Mouse (Mus musculus): Measurements from ENCODE around the gene Cbarp. TPM values are rescaled to one million over a fixed set of nuclear protein-coding genes. Genes with fewer than 3 reads are reported as not detected.

Gene Cbarp
- polyA plus RNA-seq, 1 experiment from 2014 or later = 6.4 TPM

DNA sequence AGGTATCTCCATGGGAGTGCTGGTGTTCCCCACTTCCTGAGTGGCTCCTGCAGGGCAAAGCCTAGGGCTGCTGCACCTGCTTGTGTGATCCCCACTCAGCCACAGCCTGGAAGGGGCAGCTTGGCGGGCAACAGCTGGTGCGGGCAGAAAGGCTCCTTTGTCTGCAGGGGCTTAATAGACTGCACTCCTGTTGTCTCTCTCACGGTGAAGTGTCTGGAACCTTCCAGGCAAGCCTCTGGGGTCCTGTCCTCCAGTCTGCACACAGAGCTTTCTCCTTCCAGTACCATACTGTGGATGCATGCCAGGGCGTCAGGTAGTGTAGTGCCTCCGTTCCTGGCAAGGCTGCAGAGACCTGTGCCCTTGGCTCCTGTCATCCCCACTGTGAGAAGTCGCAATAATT, 22.1 kb downstream of the Cbarp start:
- H3K4me2 ChIP-seq (replicated peaks; ENCODE audit: low read depth, low read length) = peak overlapping the region; percentile 97

DNA sequence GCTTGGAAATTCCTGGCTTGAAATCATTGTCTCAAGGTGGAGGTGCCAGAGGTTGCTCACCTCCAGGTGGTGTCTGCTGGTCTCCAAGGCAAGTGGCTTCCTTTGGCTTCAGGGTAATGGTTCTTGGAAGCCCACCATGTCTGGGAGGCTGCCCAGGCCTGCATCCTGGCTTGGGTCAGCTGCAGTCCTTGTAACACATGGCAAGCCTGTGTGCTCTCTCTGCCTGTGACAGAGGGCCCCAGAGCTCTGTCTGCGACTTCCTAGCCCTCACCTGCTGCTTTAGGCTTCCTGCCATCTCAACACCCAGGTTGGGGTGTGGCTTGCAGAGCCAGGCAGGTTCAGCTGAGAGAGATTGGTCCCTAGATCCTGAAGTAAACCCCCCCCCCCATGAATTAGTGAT, 22.9 kb downstream of the Cbarp start:
- 50% methylated on average over 1 of the region's 1 CpGs for WGBS
- no peaks in the 10 kb centered on the region for H3K9me3 ChIP-seq (ENCODE audit: low read length)
- H3K9ac ChIP-seq (replicated peaks; ENCODE audit: low read length) = peak overlapping the region; percentile 95
- no peak for ATAC-seq (ENCODE audit: low FRiP score, low TSS enrichment)
- peaks cover 33% of the 10 kb centered on the region for H3K36me3 ChIP-seq (ENCODE audit: insufficient read depth, low read length)
- H3K4me3 ChIP-seq (ENCODE audit: low read length) = peak overlapping the region; percentile 90
- no peaks in the 10 kb centered on the region for H3K27me3 ChIP-seq (ENCODE audit: insufficient read depth, low read length)
- peaks cover 38% of the 10 kb centered on the region for H3K4me1 ChIP-seq (ENCODE audit: insufficient read depth, low read length)
- no peak overlapping the region for H3K27ac ChIP-seq (ENCODE audit: low read length)
- peak overlapping the region; percentile 97 for H3K4me2 ChIP-seq (replicated peaks; ENCODE audit: low read depth, low read length)

More for the DNA sequence above, 22.1 kb downstream of the Cbarp start:
- Histone ChIP-seq H3K4me1 (ENCODE audit: insufficient read depth, low read length) (peaks cover 38% of the 10 kb centered on the region), H3K27ac (ENCODE audit: low read length) (no peak overlapping the region), H3K36me3 (ENCODE audit: insufficient read depth, low read length) (peaks cover 33% of the 10 kb centered on the region), H3K9ac (replicated peaks; ENCODE audit: low read length) (peak overlapping the region; percentile 95; the same call in 1 of the 2 replicates), H3K27me3 (ENCODE audit: insufficient read depth, low read length) (no peaks in the 10 kb centered on the region), H3K4me3 (ENCODE audit: low read length) (0 out of 2 replicates have a peak overlapping the region, but pooled peaks have one; percentile 7), H3K9me3 (ENCODE audit: low read length) (no peaks in the 10 kb centered on the region)
- WGBS = 78% methylated on average over 6 of the region's 6 CpGs
- ATAC-seq (ENCODE audit: low FRiP score, low TSS enrichment) = no peak

DNA sequence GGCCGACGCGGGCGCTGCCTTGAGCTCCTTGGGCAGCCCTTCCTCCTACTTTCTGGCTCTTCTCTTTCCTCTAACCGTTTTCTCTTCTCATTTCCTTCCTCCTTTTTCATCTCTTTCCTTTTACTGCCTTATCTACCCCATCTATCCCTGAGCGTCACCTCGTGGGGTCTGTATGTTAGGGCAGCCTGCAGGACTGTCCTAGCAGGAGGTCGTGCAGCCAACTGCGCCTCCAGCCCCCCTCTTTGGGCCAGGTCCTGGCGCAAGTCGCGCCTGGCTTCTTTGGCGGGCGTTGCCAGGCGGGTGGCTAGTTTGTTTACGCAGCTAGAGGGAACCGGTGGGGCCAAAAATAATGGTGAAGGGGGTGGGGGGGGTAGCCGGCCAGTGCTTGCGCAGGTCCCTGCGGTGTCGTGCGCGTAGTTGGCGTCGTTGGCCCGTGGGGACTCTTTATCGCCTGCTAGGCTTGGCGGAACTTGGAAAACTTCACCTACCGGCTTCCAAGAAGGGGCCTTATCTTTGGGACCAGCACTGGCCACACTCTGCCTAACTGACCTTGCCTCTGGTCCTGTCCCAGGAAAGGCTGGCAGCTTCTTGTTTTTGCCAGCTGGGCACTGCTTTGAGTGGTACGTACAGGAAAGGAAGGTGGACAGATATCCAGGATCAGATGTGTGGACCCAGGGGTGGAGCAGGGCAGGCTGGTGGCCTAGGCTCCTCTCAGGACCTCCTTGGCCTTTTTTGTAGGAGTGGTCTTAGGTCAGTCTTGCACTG, 23.5 kb downstream of the Cbarp start:
- no peak for ATAC-seq (ENCODE audit: low FRiP score, low TSS enrichment)
- H3K9me3 ChIP-seq (ENCODE audit: low read length) = no peaks in the 10 kb centered on the region
- peak overlapping the region; percentile 95 for H3K9ac ChIP-seq (replicated peaks; ENCODE audit: low read length)
- H3K27ac ChIP-seq (ENCODE audit: low read length) = peak overlapping the region; percentile 27; the same call in 1 of the 2 replicates
- H3K36me3 ChIP-seq (ENCODE audit: insufficient read depth, low read length) = peaks cover 32% of the 10 kb centered on the region
- H3K27me3 ChIP-seq (ENCODE audit: insufficient read depth, low read length) = no peaks in the 10 kb centered on the region
- H3K4me3 ChIP-seq (ENCODE audit: low read length) = peak overlapping the region; percentile 90
- WGBS = 3% methylated on average over 30 of the region's 30 CpGs
- peaks cover 38% of the 10 kb centered on the region for H3K4me1 ChIP-seq (ENCODE audit: insufficient read depth, low read length)
- H3K4me2 ChIP-seq (replicated peaks; ENCODE audit: low read depth, low read length) = peak overlapping the region; percentile 97

DNA sequence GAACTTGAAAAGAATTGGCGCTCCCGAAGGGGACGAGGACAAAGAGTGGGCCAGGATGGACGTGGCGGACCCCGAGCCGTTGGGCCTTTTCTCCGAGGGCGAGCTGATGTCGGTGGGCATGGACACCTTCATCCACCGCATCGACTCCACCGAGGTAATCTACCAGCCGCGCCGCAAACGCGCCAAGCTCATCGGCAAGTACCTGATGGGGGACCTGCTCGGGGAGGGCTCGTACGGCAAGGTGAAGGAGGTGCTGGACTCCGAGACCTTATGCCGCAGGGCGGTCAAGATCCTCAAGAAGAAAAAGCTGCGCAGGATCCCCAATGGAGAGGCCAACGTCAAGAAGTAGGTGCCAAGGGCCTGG, 24.1 kb downstream of the Cbarp start:
- ATAC-seq (ENCODE audit: low FRiP score, low TSS enrichment) = no peak
- Histone ChIP-seq H3K4me2 (replicated peaks; ENCODE audit: low read depth, low read length) (peak overlapping the region; percentile 97), H3K9me3 (ENCODE audit: low read length) (no peaks in the 10 kb centered on the region), H3K4me3 (ENCODE audit: low read length) (peak overlapping the region; percentile 90), H3K27ac (ENCODE audit: low read length) (0 out of 2 replicates have a peak overlapping the region, but pooled peaks have one; percentile 2), H3K27me3 (ENCODE audit: insufficient read depth, low read length) (no peaks in the 10 kb centered on the region), H3K36me3 (ENCODE audit: insufficient read depth, low read length) (peaks cover 27% of the 10 kb centered on the region), H3K9ac (replicated peaks; ENCODE audit: low read length) (peak overlapping the region; percentile 95), H3K4me1 (ENCODE audit: insufficient read depth, low read length) (peaks cover 38% of the 10 kb centered on the region)
- WGBS = 0% methylated on average over 27 of the region's 27 CpGs

GRCm38 (mm10) chr10:80115944-80116335, 24.7 kb downstream of the Cbarp start:
- Histone ChIP-seq H3K4me1 (ENCODE audit: insufficient read depth, low read length) (peaks cover 38% of the 10 kb centered on the region), H3K4me3 (ENCODE audit: low read length) (peak overlapping the region; percentile 90), H3K9ac (replicated peaks; ENCODE audit: low read length) (peak overlapping the region; percentile 95), H3K27me3 (ENCODE audit: insufficient read depth, low read length) (no peaks in the 10 kb centered on the region), H3K9me3 (ENCODE audit: low read length) (no peaks in the 10 kb centered on the region), H3K36me3 (ENCODE audit: insufficient read depth, low read length) (peaks cover 21% of the 10 kb centered on the region; the same call in 1 of the 2 replicates), H3K4me2 (replicated peaks; ENCODE audit: low read depth, low read length) (peak overlapping the region; percentile 97), H3K27ac (ENCODE audit: low read length) (peak overlapping the region; percentile 82)
- WGBS = under 1% methylated on average over 62 of the region's 63 CpGs
- ATAC-seq (ENCODE audit: low FRiP score, low TSS enrichment) = no peak

GRCm38 (mm10) chr10:80115290-80115943, 25.2 kb downstream of the Cbarp start, which contains the start of gene Stk11:
Gene Stk11 (plus strand): TSS chr10:80115803.
- no peaks in the 10 kb centered on the region for H3K27me3 ChIP-seq (ENCODE audit: insufficient read depth, low read length)
- peak within 1 kb of the TSS; percentile 95 for H3K9ac ChIP-seq (replicated peaks; ENCODE audit: low read length)
- peaks cover 38% of the 10 kb centered on the region for H3K4me1 ChIP-seq (ENCODE audit: insufficient read depth, low read length)
- under 1% methylated on average over 70 of the region's 70 CpGs for WGBS
- ATAC-seq (ENCODE audit: low FRiP score, low TSS enrichment) = peak; percentile 99
- H3K4me3 ChIP-seq (ENCODE audit: low read length) = peak within 1 kb of the TSS; percentile 90
- H3K9me3 ChIP-seq (ENCODE audit: low read length) = no peaks in the 10 kb centered on the region
- H3K4me2 ChIP-seq (replicated peaks; ENCODE audit: low read depth, low read length) = peak within 1 kb of the TSS; percentile 97
- peaks cover 17% of the 10 kb centered on the region; the same call in 1 of the 2 replicates for H3K36me3 ChIP-seq (ENCODE audit: insufficient read depth, low read length)
- H3K27ac ChIP-seq (ENCODE audit: low read length) = peak within 1 kb of the TSS; percentile 92

GRCm38 (mm10) chr10:80114341-80115284, 26.0 kb downstream of the Cbarp start:
- 2% methylated on average over 27 of the region's 27 CpGs for WGBS
- peak overlapping the region; percentile 90 for H3K4me3 ChIP-seq (ENCODE audit: low read length)
- H3K4me1 ChIP-seq (ENCODE audit: insufficient read depth, low read length) = peaks cover 34% of the 10 kb centered on the region
- H3K27ac ChIP-seq (ENCODE audit: low read length) = peak overlapping the region; percentile 92
- H3K9me3 ChIP-seq (ENCODE audit: low read length) = no peaks in the 10 kb centered on the region
- peak overlapping the region; percentile 61 for H3K4me2 ChIP-seq (replicated peaks; ENCODE audit: low read depth, low read length)
- ATAC-seq (ENCODE audit: low FRiP score, low TSS enrichment) = peak; percentile 80
- H3K9ac ChIP-seq (replicated peaks; ENCODE audit: low read length) = peak overlapping the region; percentile 72
- peaks cover 10% of the 10 kb centered on the region; the same call in 1 of the 2 replicates for H3K36me3 ChIP-seq (ENCODE audit: insufficient read depth, low read length)
- H3K27me3 ChIP-seq (ENCODE audit: insufficient read depth, low read length) = no peaks in the 10 kb centered on the region

- no peak overlapping the region for H3K4me2 ChIP-seq (replicated peaks; ENCODE audit: low read depth, low read length)
- no peaks in the 10 kb centered on the region for H3K36me3 ChIP-seq (ENCODE audit: insufficient read depth, low read length)
- H3K4me1 ChIP-seq (ENCODE audit: insufficient read depth, low read length) = peaks cover 3% of the 10 kb centered on the region
- H3K27me3 ChIP-seq (ENCODE audit: insufficient read depth, low read length) = no peaks in the 10 kb centered on the region
- WGBS = 51% methylated on average over 6 of the region's 6 CpGs
- ATAC-seq (ENCODE audit: low FRiP score, low TSS enrichment) = no peak
- H3K27ac ChIP-seq (ENCODE audit: low read length) = no peak overlapping the region
- no peak overlapping the region for H3K9ac ChIP-seq (replicated peaks; ENCODE audit: low read length)
- no peak overlapping the region for H3K4me3 ChIP-seq (ENCODE audit: low read length)
- H3K9me3 ChIP-seq (ENCODE audit: low read length) = no peaks in the 10 kb centered on the region
These were observed 33.0 kb downstream of the Cbarp start for GRCm38 (mm10) chr10:80107678-80108077.

GRCm38 (mm10) chr10:80105926-80106325, 34.7 kb downstream of the Cbarp start:
- WGBS = 62% methylated on average over 5 of the region's 5 CpGs

More at GRCm38 (mm10) chr10:80105926-80106325, 34.7 kb downstream of the Cbarp start:
- no peaks in the 10 kb centered on the region for H3K36me3 ChIP-seq (ENCODE audit: insufficient read depth, low read length)
- H3K27ac ChIP-seq (ENCODE audit: low read length) = 0 out of 2 replicates have a peak overlapping the region, but pooled peaks have one; percentile 24
- ATAC-seq (ENCODE audit: low FRiP score, low TSS enrichment) = no peak
- H3K4me3 ChIP-seq (ENCODE audit: low read length) = no peak overlapping the region
- H3K4me1 ChIP-seq (ENCODE audit: insufficient read depth, low read length) = peaks cover 14% of the 10 kb centered on the region
- H3K4me2 ChIP-seq (replicated peaks; ENCODE audit: low read depth, low read length) = no peak overlapping the region
- no peaks in the 10 kb centered on the region for H3K9me3 ChIP-seq (ENCODE audit: low read length)
- H3K27me3 ChIP-seq (ENCODE audit: insufficient read depth, low read length) = no peaks in the 10 kb centered on the region
- no peak overlapping the region; the same call in 1 of the 2 replicates for H3K9ac ChIP-seq (replicated peaks; ENCODE audit: low read length)

Data from kidney, embryonic 16.5 days (tissue).